Mouse (Mus musculus) MEL (cell line): Measurements from ENCODE around the gene Efcab2. TPM values are rescaled to one million over a fixed set of nuclear protein-coding genes. Genes with fewer than 3 reads are reported as not detected.

Experiments used
- DNase-seq: peaks from one replicate; pipeline ENCODE4 v3.0.0; 2011; ENCODE audit warnings: low read depth, low spot score
- H3K27ac ChIP-seq: 2 replicates; pipeline ENCODE4 v1.5.1; 2012; ENCODE audit warnings: low read depth, mild to moderate bottlenecking, control low read depth, low read length, moderate library complexity; ENCODE audit not compliant: control insufficient read depth
- H3K27me3 ChIP-seq, 2 experiments: fragments of 150-350 bp in 1 of 2; sonication (generic) in 1 of 2; 2 replicates each; pipeline ENCODE4 v1.6.1; 2012; ENCODE audit warnings: low read length in 2 of 2, mild to moderate bottlenecking in 2 of 2, improper control_type of control experiment in 1 of 2, moderate library complexity in 1 of 2; ENCODE audit not compliant: insufficient read depth in 2 of 2, control insufficient read depth in 1 of 2
- H3K36me3 ChIP-seq, 2 experiments: 2 replicates each; pipeline ENCODE4 v1.6.1; 2012 to 2014; ENCODE audit warnings: low read length in 2 of 2, improper control_type of control experiment in 1 of 2, inconsistent platforms in 1 of 2, mild to moderate bottlenecking in 1 of 2; ENCODE audit not compliant: insufficient read depth in 2 of 2, control insufficient read depth in 1 of 2
- H3K4me1 ChIP-seq, 2 experiments: fragments of 150-350 bp in 1 of 2; sonication (generic) in 1 of 2; 2 replicates each; pipeline ENCODE4 v1.6.1; 2012; ENCODE audit warnings: low read length in 2 of 2, improper control_type of control experiment in 1 of 2, mild to moderate bottlenecking in 1 of 2; ENCODE audit not compliant: insufficient read depth in 2 of 2, control insufficient read depth in 1 of 2
- H3K4me3 ChIP-seq, 2 experiments: fragments of 150-350 bp in 1 of 2; sonication (generic) in 1 of 2; 2 replicates each; pipeline ENCODE4 v1.5.1; 2012; ENCODE audit warnings: low read depth in 2 of 2, low read length in 2 of 2, mild to moderate bottlenecking in 2 of 2, moderate library complexity in 2 of 2, control low read depth in 1 of 2, improper control_type of control experiment in 1 of 2; ENCODE audit not compliant: control insufficient read depth in 1 of 2, insufficient read depth in 1 of 2
- H3K79me2 ChIP-seq: 2 replicates; pipeline ENCODE4 v1.6.1; 2012; ENCODE audit warnings: mild to moderate bottlenecking, low read length, moderate library complexity; ENCODE audit not compliant: control insufficient read depth, poor library complexity, insufficient read depth
- H3K9ac ChIP-seq: 2 replicates; pipeline ENCODE4 v1.6.1; 2012; ENCODE audit warnings: low read depth, mild to moderate bottlenecking, control low read depth, low read length, moderate library complexity; ENCODE audit not compliant: control insufficient read depth, poor library complexity, severe bottlenecking
- H3K9me3 ChIP-seq: fragments of 150-350 bp; sonication (generic); replicated peaks from 2 replicates; pipeline ENCODE4 v1.6.1; 2012; ENCODE audit warnings: mild to moderate bottlenecking, low read length, improper control_type of control experiment, moderate library complexity; ENCODE audit not compliant: insufficient read depth
- GABPA ChIP-seq: IDR thresholded peaks from 2 replicates; pipeline ENCODE4 v1.6.1; 2012; ENCODE audit warnings: low read depth, mild to moderate bottlenecking, inconsistent platforms, low read length, improper control_type of control experiment, moderate library complexity
- HCFC1 ChIP-seq: IDR thresholded peaks from 2 replicates; pipeline ENCODE4 v1.6.1; 2012; ENCODE audit warnings: low read depth, mild to moderate bottlenecking, inconsistent platforms, low read length, improper control_type of control experiment, moderate library complexity
- KAT2A ChIP-seq: conservative IDR thresholded peaks from 2 replicates; pipeline ENCODE4 v1.6.1; 2012; ENCODE audit warnings: low read depth, low read length, improper control_type of control experiment, inconsistent platforms
- MAZ ChIP-seq: IDR thresholded peaks from 2 replicates; pipeline ENCODE4 v1.6.1; 2012; ENCODE audit warnings: low read depth, mild to moderate bottlenecking, inconsistent platforms, low read length, improper control_type of control experiment
- MEF2A ChIP-seq: IDR thresholded peaks from 2 replicates; pipeline ENCODE4 v1.6.1; 2014; ENCODE audit warnings: low read depth, mild to moderate bottlenecking, inconsistent platforms, low read length, improper control_type of control experiment; ENCODE audit not compliant: poor library complexity, insufficient replicate concordance, severe bottlenecking; ENCODE audit errors: extremely low read depth
- TAL1 ChIP-seq: IDR thresholded peaks from 2 replicates; pipeline ENCODE4 v1.6.1; 2012; ENCODE audit warnings: mild to moderate bottlenecking, inconsistent platforms, low read length, moderate library complexity, mixed read lengths
- ZNF384 ChIP-seq: IDR thresholded peaks from 2 replicates; pipeline ENCODE4 v1.6.1; 2012; ENCODE audit warnings: low read depth, mild to moderate bottlenecking, inconsistent platforms, low read length, improper control_type of control experiment
- polyA plus RNA-seq, 2 experiments: library from polyadenylated mRNA; stranded (reverse) in 1 of 2; unstranded in 1 of 2; fragments of >175 nt in 1 of 2; fragments of >200 nt in 1 of 2; gene quantifications; 2 replicates each; pipeline versions ENCODE4 v1.2.1 to v1.2.4; 2012; ENCODE audit warnings: low replicate concordance in 2 of 2, low read depth in 1 of 2; ENCODE audit not compliant: insufficient read length in 2 of 2, insufficient read depth in 1 of 2, missing spikeins in 1 of 2
- total RNA-seq: library from RNA; depleted of rRNA; stranded (reverse); fragments of 300-350 nt; gene quantifications from 2 replicates; pipeline ENCODE4 v1.2.3, GENCODE M21; 2012; rRNA removed

The Efcab2 gene
- total and polyA plus RNA-seq, 3 experiments, result 0.85 to 3.2 TPM; not detected in 1

DNA sequence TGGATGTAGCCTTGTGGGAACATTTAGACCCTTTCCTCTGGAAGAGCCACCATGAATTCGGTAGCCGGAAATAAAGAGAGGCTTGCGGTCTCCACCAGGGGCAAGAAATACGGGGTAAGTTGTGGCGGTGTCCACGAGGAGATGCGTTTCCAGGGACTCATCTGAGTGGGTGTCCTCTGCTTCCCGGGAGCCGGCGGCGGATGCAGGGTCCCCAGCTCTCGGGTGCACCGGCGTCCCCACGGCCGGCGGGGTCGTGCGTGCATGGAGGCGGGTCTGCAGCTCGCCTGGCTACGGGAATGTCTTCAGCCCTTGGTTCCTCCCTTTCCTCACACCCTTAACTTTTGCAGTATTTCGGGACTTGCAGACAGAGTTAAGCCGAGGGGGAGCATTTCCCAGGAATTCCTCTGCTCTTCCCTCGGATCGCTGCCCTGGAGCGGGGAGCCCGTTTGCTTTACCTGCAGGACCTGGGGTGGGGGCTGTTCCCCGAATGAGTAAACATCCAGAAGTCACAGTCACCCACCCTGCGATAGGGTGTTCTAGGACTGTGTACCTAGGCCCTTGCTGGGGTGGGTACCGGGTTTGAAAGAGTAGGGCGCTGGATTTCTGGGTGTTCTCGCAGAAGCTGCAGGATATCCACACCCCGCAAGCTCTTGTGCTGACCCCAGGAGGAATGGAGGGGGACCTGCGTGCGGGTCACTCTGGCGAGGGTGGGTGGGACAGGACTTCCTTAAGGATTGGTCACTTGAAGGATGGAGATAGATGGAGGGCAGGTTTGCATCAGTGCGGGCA is 123.8 kb downstream of the Efcab2 start:
- no peak overlapping the region for H3K4me3 ChIP-seq
- no peak for TF ChIP-seq HCFC1
- TF ChIP-seq MAZ, result no peak
- TF ChIP-seq MEF2A, result no peak
- no peak for TF ChIP-seq TAL1
- TF ChIP-seq, all 39 proteins: peak for 0
- Histone ChIP-seq H3K4me1 (no peaks in the 10 kb centered on the region), H3K36me3 (no peaks in the 10 kb centered on the region), H3K9ac (no peak overlapping the region), H3K9me3 (no peaks in the 10 kb centered on the region), H3K27me3 (no peaks in the 10 kb centered on the region), H3K79me2 (no peaks in the 10 kb centered on the region), H3K27ac (no peak overlapping the region)
- DNase-seq, result no peak

DNA sequence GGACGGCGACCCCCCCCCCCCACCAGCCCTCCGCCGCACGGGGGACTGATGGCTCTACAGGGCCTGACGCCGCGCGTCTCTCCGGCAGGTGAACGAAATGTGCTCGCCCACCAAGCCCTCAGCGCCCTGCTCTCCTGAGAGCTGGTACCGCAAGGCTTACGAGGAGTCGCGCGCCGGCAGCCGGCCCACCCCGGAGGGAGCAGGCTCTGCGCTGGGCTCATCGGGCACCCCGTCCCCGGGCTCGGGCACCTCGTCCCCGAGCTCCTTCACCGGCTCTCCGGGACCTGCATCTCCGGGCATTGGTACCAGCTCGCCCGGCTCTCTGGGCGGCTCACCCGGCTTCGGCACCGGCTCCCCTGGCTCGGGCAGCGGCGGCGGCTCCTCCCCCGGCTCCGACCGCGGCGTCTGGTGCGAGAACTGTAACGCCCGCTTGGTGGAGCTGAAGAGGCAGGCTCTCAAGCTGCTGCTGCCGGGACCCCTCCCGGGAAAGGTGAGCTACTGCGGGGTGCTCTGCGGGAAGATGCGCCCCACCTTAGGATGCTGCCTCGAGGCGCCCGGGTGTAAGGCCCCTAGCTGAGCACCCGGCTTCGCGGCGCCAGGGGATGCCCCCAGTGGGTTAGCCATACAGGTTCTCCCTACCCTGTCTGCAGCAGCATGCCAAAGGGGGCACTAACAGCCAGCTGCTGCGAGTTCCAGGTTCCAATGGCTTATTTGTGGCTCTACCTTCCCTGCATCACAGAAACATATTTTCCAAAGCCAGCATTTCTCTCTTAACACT is 124.6 kb downstream of the Efcab2 start:
- H3K9ac ChIP-seq, result no peak overlapping the region
- H3K9me3 ChIP-seq, result no peaks in the 10 kb centered on the region
- no peaks in the 10 kb centered on the region for H3K79me2 ChIP-seq
- no peaks in the 10 kb centered on the region for H3K27me3 ChIP-seq
- no peaks in the 10 kb centered on the region for H3K36me3 ChIP-seq
- H3K4me1 ChIP-seq, result no peaks in the 10 kb centered on the region
- H3K4me3 ChIP-seq, result no peak overlapping the region
- no peak overlapping the region for H3K27ac ChIP-seq
- TF ChIP-seq TAL1 (no peak), GABPA (no peak), HCFC1 (no peak), ZNF384 (no peak), KAT2A (no peak)
- TF ChIP-seq, all 39 proteins: peak for 0
- no peak for DNase-seq

Other genes with a start within 250 kb of the Efcab2 start
- 16.4 and 16.9 TPM in 2 replicates for gene Desi2, start 218.7 kb upstream of the Efcab2 start, total RNA-seq
- gene Desi2, start 218.7 kb upstream of the Efcab2 start, polyA plus RNA-seq, result 10 to 100 TPM in 1 of 2 experiments, not detected in 1; 22.3 TPM
- 24.3 and 26.8 TPM in 2 replicates for gene Cox20, start 87.0 kb upstream of the Efcab2 start, total RNA-seq
- gene Cox20, start 87.0 kb upstream of the Efcab2 start, polyA plus RNA-seq, result 10 to 100 TPM in 1 of 2 experiments, not detected in 1; 27.3 TPM
- gene Hnrnpu, start 68.3 kb upstream of the Efcab2 start, total RNA-seq, result 373 and 409 TPM in 2 replicates
- gene Hnrnpu, start 68.3 kb upstream of the Efcab2 start, polyA plus RNA-seq, result 1,000 to 10,000 TPM in 1 of 2 experiments, 100 to 1,000 TPM in 1; 789 to 2,754 TPM
- gene Kif26b, start 123.0 kb downstream of the Efcab2 start, total RNA-seq, result 0.26 and 0.50 TPM in 2 replicates
- under 1 TPM in 1 of 2 experiments, not detected in 1; 0.08 TPM for gene Kif26b, start 123.0 kb downstream of the Efcab2 start, polyA plus RNA-seq